Mouse (Mus musculus): Measurements from ENCODE around the gene Mast1. TPM values are rescaled to one million over a fixed set of nuclear protein-coding genes. Genes with fewer than 3 reads are reported as not detected.
A peak's percentile ranks its signal among the peaks of the same experiment; 100 is the strongest.
"Not testable (repeated sequence)": the region's sequence is repeated elsewhere in the genome, so short reads cannot be mapped to it uniquely, and the experiment has no call there.

Gene Mast1
- polyA plus RNA-seq, 1 experiment from 2014 or later, result 14.2 TPM

DNA sequence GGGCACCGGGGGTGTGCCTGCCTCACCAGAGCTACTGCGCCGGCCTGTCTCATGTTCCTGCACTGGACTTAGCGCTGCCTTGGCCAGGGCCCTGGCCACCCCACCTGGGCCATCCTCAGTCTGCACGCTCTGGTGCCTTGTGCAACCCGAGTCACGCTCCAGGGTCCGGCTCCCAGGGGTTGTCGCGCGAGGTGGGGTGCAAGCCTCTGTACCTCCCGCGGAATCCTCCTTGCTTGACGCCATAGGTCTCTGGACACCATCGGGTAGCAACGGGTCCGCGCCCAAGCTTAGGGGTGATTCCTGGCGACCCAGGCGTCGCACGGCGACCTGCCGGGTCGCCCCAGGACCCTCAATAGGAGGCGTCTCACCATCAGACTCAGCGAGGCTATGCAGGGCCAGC lies 24.8 kb downstream of the Mast1 start:
- no peak overlapping the region; the same call in 1 of the 2 replicates for H3K9ac ChIP-seq (ENCODE audit: low read length)

GRCm38 (mm10) chr8:84911854-84912253 lies 25.3 kb downstream of the Mast1 start:
- peaks cover 7% of the 10 kb centered on the region for H3K4me1 ChIP-seq (replicated peaks; ENCODE audit: control insufficient read depth, insufficient read depth, low read length)
- H3K4me3 ChIP-seq (ENCODE audit: low read depth, low read length), result no peak overlapping the region
- no peaks in the 10 kb centered on the region for H3K36me3 ChIP-seq (ENCODE audit: control insufficient read depth, insufficient read depth, low read length)
- H3K9ac ChIP-seq (ENCODE audit: low read length), result no peak overlapping the region
- H3K27ac ChIP-seq (ENCODE audit: low read depth, low read length), result no peak overlapping the region
- H3K27me3 ChIP-seq (ENCODE audit: control insufficient read depth, insufficient read depth, low read length), result peaks cover 31% of the 10 kb centered on the region
- H3K4me2 ChIP-seq (ENCODE audit: low read depth, low read length, severe bottlenecking), result no peak overlapping the region
- 85% methylated on average over 9 of the region's 9 CpGs for WGBS
- no peaks in the 10 kb centered on the region; the same call in 1 of the 2 replicates for H3K9me3 ChIP-seq (ENCODE audit: control insufficient read depth, low read length)
- DNase-seq (ENCODE audit: low spot score), result no peak
- ATAC-seq (replicated peaks; ENCODE audit: low FRiP score), result no peak

More for the DNA sequence above, 24.8 kb downstream of the Mast1 start:
- ATAC-seq (replicated peaks; ENCODE audit: low FRiP score) (no peak), DNase-seq (ENCODE audit: low spot score) (no peak)
- 28% methylated on average over 27 of the region's 27 CpGs for WGBS
- H3K4me3 ChIP-seq (ENCODE audit: low read depth, low read length), result peak overlapping the region; percentile 32; the same call in 1 of the 2 replicates
- peaks cover 7% of the 10 kb centered on the region for H3K4me1 ChIP-seq (replicated peaks; ENCODE audit: control insufficient read depth, insufficient read depth, low read length)
- no peak overlapping the region for H3K27ac ChIP-seq (ENCODE audit: low read depth, low read length)
- H3K27me3 ChIP-seq (ENCODE audit: control insufficient read depth, insufficient read depth, low read length), result peaks cover 31% of the 10 kb centered on the region
- no peaks in the 10 kb centered on the region for H3K36me3 ChIP-seq (ENCODE audit: control insufficient read depth, insufficient read depth, low read length)
- peak overlapping the region; percentile 73 for H3K4me2 ChIP-seq (ENCODE audit: low read depth, low read length, severe bottlenecking)
- H3K9me3 ChIP-seq (ENCODE audit: control insufficient read depth, low read length), result no peaks in the 10 kb centered on the region; the same call in 1 of the 2 replicates

- Histone ChIP-seq H3K27me3 (ENCODE audit: control insufficient read depth, insufficient read depth, low read length) (peaks cover 31% of the 10 kb centered on the region), H3K4me1 (replicated peaks; ENCODE audit: control insufficient read depth, insufficient read depth, low read length) (peaks cover 7% of the 10 kb centered on the region), H3K4me2 (ENCODE audit: low read depth, low read length, severe bottlenecking) (no peak overlapping the region), H3K36me3 (ENCODE audit: control insufficient read depth, insufficient read depth, low read length) (no peaks in the 10 kb centered on the region), H3K27ac (ENCODE audit: low read depth, low read length) (no peak overlapping the region), H3K9me3 (ENCODE audit: control insufficient read depth, low read length) (no peaks in the 10 kb centered on the region; the same call in 1 of the 2 replicates), H3K9ac (ENCODE audit: low read length) (no peak overlapping the region), H3K4me3 (ENCODE audit: low read depth, low read length) (no peak overlapping the region)
- no peak for ATAC-seq (replicated peaks; ENCODE audit: low FRiP score)
- DNase-seq (ENCODE audit: low spot score), result no peak
- WGBS, result 81% methylated on average over 6 of the region's 6 CpGs
Observed at GRCm38 (mm10) chr8:84910551-84910950, 26.6 kb downstream of the Mast1 start.

DNA sequence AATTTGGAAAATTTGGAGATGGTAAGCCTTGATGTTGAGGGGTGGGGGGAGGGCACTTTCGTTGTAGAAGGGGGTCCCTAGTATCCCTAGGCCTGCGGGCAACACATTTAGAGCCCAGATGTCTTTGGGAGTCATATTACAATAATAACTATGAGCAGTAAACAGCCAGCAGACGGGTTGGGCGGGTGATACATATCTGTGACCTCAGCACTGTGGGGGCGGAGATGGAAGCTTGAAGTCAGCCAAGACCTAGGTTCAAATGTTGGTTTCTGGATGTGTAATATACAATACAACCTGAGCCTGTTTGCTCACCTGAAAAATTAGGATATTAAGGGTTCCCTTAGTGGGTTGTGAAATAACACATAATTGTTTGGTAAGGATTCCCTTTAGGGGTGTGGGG lies 27.2 kb downstream of the Mast1 start:
- Histone ChIP-seq H3K4me2 (ENCODE audit: low read depth, low read length, severe bottlenecking) (no peak overlapping the region), H3K27ac (ENCODE audit: low read depth, low read length) (no peak overlapping the region), H3K9ac (ENCODE audit: low read length) (no peak overlapping the region), H3K4me3 (ENCODE audit: low read depth, low read length) (no peak overlapping the region), H3K9me3 (ENCODE audit: control insufficient read depth, low read length) (no peaks in the 10 kb centered on the region), H3K27me3 (ENCODE audit: control insufficient read depth, insufficient read depth, low read length) (peaks cover 31% of the 10 kb centered on the region), H3K36me3 (ENCODE audit: control insufficient read depth, insufficient read depth, low read length) (no peaks in the 10 kb centered on the region), H3K4me1 (replicated peaks; ENCODE audit: control insufficient read depth, insufficient read depth, low read length) (peaks cover 7% of the 10 kb centered on the region)
- no peak for DNase-seq (ENCODE audit: low spot score)
- WGBS, result 86% methylated on average over 5 of the region's 5 CpGs
- ATAC-seq (replicated peaks; ENCODE audit: low FRiP score), result no peak

DNA sequence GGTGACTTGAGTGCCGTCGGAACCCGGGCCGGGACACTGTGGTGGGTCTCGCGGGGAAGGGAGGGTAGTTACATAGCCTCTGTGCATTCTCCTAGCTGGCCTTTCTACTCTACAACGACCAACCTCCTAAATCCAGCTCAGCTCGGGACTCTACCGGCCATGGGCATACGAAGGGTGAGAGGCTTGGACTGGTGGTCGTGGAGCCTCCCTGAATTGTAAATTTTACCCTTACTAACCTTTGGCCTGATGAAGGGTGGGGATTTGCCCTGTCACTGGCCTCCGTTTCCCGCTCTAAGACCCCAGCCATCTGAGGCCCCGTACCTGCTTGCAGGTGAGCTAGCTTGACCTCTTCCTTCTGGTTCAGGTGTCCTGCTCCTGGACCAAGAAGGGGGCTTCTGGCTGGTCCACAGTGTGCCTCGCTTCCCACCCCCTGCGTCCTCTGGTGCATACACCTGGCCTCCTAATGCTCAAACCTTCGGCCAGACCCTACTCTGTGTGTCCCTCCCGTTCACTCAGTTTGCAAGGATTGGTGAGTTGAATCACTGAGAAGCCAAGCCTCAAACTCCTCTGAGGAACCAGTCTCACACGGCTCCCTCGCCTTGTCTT lies 27.9 kb downstream of the Mast1 start:
- Histone ChIP-seq H3K9me3 (ENCODE audit: control insufficient read depth, low read length) (no peaks in the 10 kb centered on the region), H3K4me1 (replicated peaks; ENCODE audit: control insufficient read depth, insufficient read depth, low read length) (peaks cover 7% of the 10 kb centered on the region), H3K4me3 (ENCODE audit: low read depth, low read length) (peak overlapping the region; percentile 41), H3K27ac (ENCODE audit: low read depth, low read length) (no peak overlapping the region), H3K27me3 (ENCODE audit: control insufficient read depth, insufficient read depth, low read length) (peaks cover 31% of the 10 kb centered on the region), H3K4me2 (ENCODE audit: low read depth, low read length, severe bottlenecking) (peak overlapping the region; percentile 77), H3K9ac (ENCODE audit: low read length) (peak overlapping the region; percentile 62), H3K36me3 (ENCODE audit: control insufficient read depth, insufficient read depth, low read length) (no peaks in the 10 kb centered on the region)
- WGBS, result 51% methylated on average over 20 of the region's 20 CpGs
- no peak for DNase-seq (ENCODE audit: low spot score)
- ATAC-seq (replicated peaks; ENCODE audit: low FRiP score), result 0 out of 2 replicates have a peak, but pooled peaks have one; percentile 4

- Histone ChIP-seq H3K4me1 (replicated peaks; ENCODE audit: control insufficient read depth, insufficient read depth, low read length) (peaks cover 7% of the 10 kb centered on the region), H3K36me3 (ENCODE audit: control insufficient read depth, insufficient read depth, low read length) (no peaks in the 10 kb centered on the region), H3K9ac (ENCODE audit: low read length) (peak within 1 kb of the TSS; percentile 62), H3K27ac (ENCODE audit: low read depth, low read length) (no peak within 1 kb of the TSS), H3K27me3 (ENCODE audit: control insufficient read depth, insufficient read depth, low read length) (peaks cover 27% of the 10 kb centered on the region), H3K4me2 (ENCODE audit: low read depth, low read length, severe bottlenecking) (peak within 1 kb of the TSS; percentile 77), H3K9me3 (ENCODE audit: control insufficient read depth, low read length) (no peaks in the 10 kb centered on the region), H3K4me3 (ENCODE audit: low read depth, low read length) (peak within 1 kb of the TSS; percentile 41)
- peak; percentile 96 for DNase-seq (ENCODE audit: low spot score)
- WGBS, result under 1% methylated on average over 45 of the region's 45 CpGs
- peak; percentile 88 for ATAC-seq (replicated peaks; ENCODE audit: low FRiP score)
Observed at GRCm38 (mm10) chr8:84908421-84909161, 28.6 kb downstream of the Mast1 start, which contains the start of gene Dnase2a. Dnase2a (plus strand) TSS chr8:84908560.

GRCm38 (mm10) chr8:84907979-84908378 lies 29.2 kb downstream of the Mast1 start:
- Histone ChIP-seq H3K9ac (ENCODE audit: low read length) (peak overlapping the region; percentile 13; the same call in 1 of the 2 replicates), H3K4me2 (ENCODE audit: low read depth, low read length, severe bottlenecking) (peak overlapping the region; percentile 77; the same call in 1 of the 2 replicates), H3K4me3 (ENCODE audit: low read depth, low read length) (peak overlapping the region; percentile 41; the same call in 1 of the 2 replicates), H3K27me3 (ENCODE audit: control insufficient read depth, insufficient read depth, low read length) (peaks cover 24% of the 10 kb centered on the region)
- not testable (repeated sequence) for DNase-seq (ENCODE audit: low spot score); H3K4me1 ChIP-seq (replicated peaks; ENCODE audit: control insufficient read depth, insufficient read depth, low read length); ATAC-seq (replicated peaks; ENCODE audit: low FRiP score); H3K36me3 ChIP-seq (ENCODE audit: control insufficient read depth, insufficient read depth, low read length); H3K9me3 ChIP-seq (ENCODE audit: control insufficient read depth, low read length); H3K27ac ChIP-seq (ENCODE audit: low read depth, low read length)
- WGBS, result 29% methylated on average over 7 of the region's 7 CpGs

GRCm38 (mm10) chr8:84907493-84907892 lies 29.7 kb downstream of the Mast1 start:
- no peaks in the 10 kb centered on the region for H3K36me3 ChIP-seq (ENCODE audit: control insufficient read depth, insufficient read depth, low read length)
- 83% methylated on average over 8 of the region's 8 CpGs for WGBS
- H3K27ac ChIP-seq (ENCODE audit: low read depth, low read length), result no peak overlapping the region
- ATAC-seq (replicated peaks; ENCODE audit: low FRiP score), result no peak
- H3K9me3 ChIP-seq (ENCODE audit: control insufficient read depth, low read length), result no peaks in the 10 kb centered on the region
- no peak overlapping the region for H3K9ac ChIP-seq (ENCODE audit: low read length)
- H3K4me1 ChIP-seq (replicated peaks; ENCODE audit: control insufficient read depth, insufficient read depth, low read length), result peaks cover 2% of the 10 kb centered on the region; the same call in 1 of the 2 replicates
- H3K4me2 ChIP-seq (ENCODE audit: low read depth, low read length, severe bottlenecking), result no peak overlapping the region
- no peak overlapping the region for H3K4me3 ChIP-seq (ENCODE audit: low read depth, low read length)
- DNase-seq (ENCODE audit: low spot score), result no peak
- H3K27me3 ChIP-seq (ENCODE audit: control insufficient read depth, insufficient read depth, low read length), result peaks cover 19% of the 10 kb centered on the region
